Mouse (Mus musculus) liver, embryonic 11.5 days (tissue): ENCODE data around the gene Ogfr. TPM values are rescaled to one million over a fixed set of nuclear protein-coding genes. Genes with fewer than 3 reads are reported as not detected.

ENCODE experiments used
- ATAC-seq: fragments of 200-750 bp; cut with Nextera tagmentation; replicated peaks from 2 replicates; pipeline ENCODE4 v1.8.0; 2017; ENCODE audit warnings: moderate number of reproducible peaks, mild to moderate bottlenecking, moderate TSS enrichment, moderate library complexity; ENCODE audit not compliant: low FRiP score
- DNase-seq: peaks from one replicate; pipeline ENCODE4 v3.0.0-alpha.2; 2017; ENCODE audit warnings: low spot score
- H3K27ac ChIP-seq: fragments of 300-500 bp; sonication (generic); 2 replicates; pipeline ENCODE4 v1.5.1; 2014; ENCODE audit warnings: mild to moderate bottlenecking, low read depth, low read length, control low read depth
- H3K27me3 ChIP-seq: fragments of 300-500 bp; sonication (generic); replicated peaks from 2 replicates; pipeline ENCODE4 v1.6.1; 2014; ENCODE audit warnings: low read length, mixed read lengths; ENCODE audit not compliant: control insufficient read depth, insufficient read depth
- H3K36me3 ChIP-seq: fragments of 300-500 bp; sonication (generic); 2 replicates; pipeline ENCODE4 v1.6.1; 2014; ENCODE audit warnings: mild to moderate bottlenecking, low read length, moderate library complexity, mixed read lengths; ENCODE audit not compliant: control insufficient read depth, insufficient read depth
- H3K4me1 ChIP-seq: fragments of 300-500 bp; sonication (generic); replicated peaks from 2 replicates; pipeline ENCODE4 v1.6.1; 2014; ENCODE audit warnings: low read length, mixed read lengths; ENCODE audit not compliant: control insufficient read depth, insufficient read depth
- H3K4me2 ChIP-seq: fragments of 300-500 bp; sonication (generic); 2 replicates; pipeline ENCODE4 v1.6.1; 2014; ENCODE audit warnings: mild to moderate bottlenecking, control low read depth, moderate library complexity
- H3K4me3 ChIP-seq: fragments of 300-500 bp; sonication (generic); 2 replicates; pipeline ENCODE4 v1.5.1; 2014; ENCODE audit warnings: low read depth, low read length, control low read depth
- H3K9ac ChIP-seq: fragments of 300-500 bp; sonication (generic); 2 replicates; pipeline ENCODE4 v1.6.1; 2014; ENCODE audit warnings: low read depth, low read length, control low read depth
- H3K9me3 ChIP-seq: fragments of 300-500 bp; sonication (generic); 2 replicates; pipeline ENCODE4 v1.6.1; 2016; ENCODE audit warnings: low read length, inconsistent platforms, mixed read lengths; ENCODE audit not compliant: control insufficient read depth
- WGBS: fragments of 180-500 bp; shearing (Covaris S2); extraction: QIAGEN DNeasy Blood & Tissue Kit; methylation state at CpG from one replicate; pipeline ENCODE4 v1.1.7; 2014; 5-methylcytosine and 5-hydroxymethylcytosine counted together
- polyA plus RNA-seq: library from polyadenylated mRNA; unstranded; fragments of >200 nt; fragmentation: Nextera tagmentation; extraction: Ambion mirVana; gene quantifications from 2 replicates; pipeline ENCODE4 v1.2.1, GENCODE M21; 2014

The Ogfr gene
- polyA plus RNA-seq, 1 experiment from 2014 or later: 50.7 TPM

DNA sequence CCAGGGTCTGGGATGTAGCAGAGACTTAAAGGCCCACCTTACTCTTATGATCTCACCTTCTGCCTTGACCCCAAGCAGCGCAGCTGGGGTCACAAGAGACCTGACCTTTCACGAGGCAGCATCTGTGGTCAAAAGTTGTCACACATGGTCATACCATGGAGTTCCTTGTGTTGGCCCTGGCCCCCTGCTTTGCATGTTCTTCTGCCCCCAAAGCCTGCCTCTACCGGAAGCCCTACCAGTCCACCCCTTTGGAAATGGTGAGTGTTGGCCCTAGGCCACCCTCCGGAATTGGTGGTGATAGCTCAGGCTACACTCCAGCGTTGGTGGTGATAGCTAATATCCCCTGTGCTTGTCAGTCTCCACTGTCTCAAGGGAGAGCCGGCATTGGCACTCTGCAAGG is 25.7 kb upstream of the Ogfr start:
- WGBS: 63% methylated on average over 6 of the region's 6 CpGs
- no peaks in the 10 kb centered on the region for H3K27me3 ChIP-seq
- H3K36me3 ChIP-seq: no peaks in the 10 kb centered on the region
- H3K9me3 ChIP-seq: no peaks in the 10 kb centered on the region
- H3K4me1 ChIP-seq: no peaks in the 10 kb centered on the region
- H3K4me2 ChIP-seq: no peak overlapping the region
- H3K9ac ChIP-seq: no peak overlapping the region
- no peak for DNase-seq
- H3K27ac ChIP-seq: no peak overlapping the region
- H3K4me3 ChIP-seq: no peak overlapping the region
- ATAC-seq: no peak

DNA sequence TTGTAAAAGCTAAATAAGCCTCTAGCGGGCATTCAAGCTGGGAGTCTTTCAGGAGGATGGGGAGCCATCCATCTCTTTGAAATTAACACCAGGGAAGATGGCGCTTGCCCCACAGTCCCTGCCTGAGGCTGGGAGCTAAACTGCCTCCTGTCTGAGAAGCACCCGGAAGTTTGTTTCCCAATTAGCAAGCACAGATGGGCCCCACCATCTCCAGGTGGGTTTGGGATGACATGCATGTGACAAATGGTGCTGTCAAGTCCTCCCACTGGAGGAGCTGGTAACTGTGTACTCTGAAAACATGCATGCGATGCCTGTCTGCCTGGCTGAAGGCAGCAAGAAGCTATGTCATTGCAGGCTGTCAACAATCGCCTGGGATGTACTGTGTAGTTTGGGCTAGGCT is 25.2 kb upstream of the Ogfr start:
- no peaks in the 10 kb centered on the region for H3K9me3 ChIP-seq
- H3K9ac ChIP-seq: no peak overlapping the region
- no peak overlapping the region for H3K4me3 ChIP-seq
- no peaks in the 10 kb centered on the region for H3K27me3 ChIP-seq
- H3K27ac ChIP-seq: no peak overlapping the region
- H3K36me3 ChIP-seq: no peaks in the 10 kb centered on the region
- WGBS: 39% methylated on average over 5 of the region's 5 CpGs
- H3K4me2 ChIP-seq: no peak overlapping the region
- no peaks in the 10 kb centered on the region for H3K4me1 ChIP-seq
- ATAC-seq: no peak
- no peak for DNase-seq

DNA sequence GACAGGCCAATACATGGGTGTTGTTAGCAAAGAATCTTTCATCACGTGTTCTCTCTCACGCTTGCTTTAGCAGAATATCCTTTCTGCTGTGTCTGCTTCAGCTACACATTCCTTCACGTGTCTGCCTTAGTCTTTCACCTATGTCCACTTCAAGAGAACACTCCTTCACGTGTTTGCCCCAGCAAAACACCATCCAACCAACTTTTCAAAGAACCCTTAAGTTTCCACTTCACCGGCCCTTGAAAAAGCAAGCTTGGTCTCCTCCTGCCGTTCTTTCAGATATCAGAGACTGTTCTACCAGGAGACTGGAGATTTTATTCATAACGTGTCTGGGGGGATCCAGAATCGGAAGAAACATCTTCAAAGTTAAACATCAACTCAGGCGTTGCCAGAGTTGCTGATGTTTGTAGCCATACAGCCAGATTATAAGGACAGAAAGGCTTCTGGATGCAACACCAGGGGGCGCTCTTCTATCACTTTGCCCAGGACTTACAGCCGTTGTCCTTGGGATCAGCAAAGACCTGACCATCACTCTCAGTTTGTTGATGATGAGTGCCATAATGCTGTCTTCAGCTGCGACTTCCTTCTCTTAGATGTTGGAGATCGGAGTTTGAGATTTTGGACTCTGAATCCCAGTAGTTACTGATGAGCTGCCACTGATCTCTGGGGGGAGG is 22.7 kb upstream of the Ogfr start:
- Histone ChIP-seq H3K4me3 (no peak overlapping the region), H3K9me3 (no peaks in the 10 kb centered on the region), H3K4me2 (no peak overlapping the region), H3K36me3 (no peaks in the 10 kb centered on the region), H3K9ac (no peak overlapping the region), H3K27ac (no peak overlapping the region), H3K27me3 (0 out of 2 replicates have a peak, but pooled peaks cover 3% of the 10 kb centered on the region), H3K4me1 (0 out of 2 replicates have a peak, but pooled peaks cover 3% of the 10 kb centered on the region)
- 36% methylated on average over 13 of the region's 13 CpGs for WGBS
- ATAC-seq (no peak), DNase-seq (peak; percentile 55)

DNA sequence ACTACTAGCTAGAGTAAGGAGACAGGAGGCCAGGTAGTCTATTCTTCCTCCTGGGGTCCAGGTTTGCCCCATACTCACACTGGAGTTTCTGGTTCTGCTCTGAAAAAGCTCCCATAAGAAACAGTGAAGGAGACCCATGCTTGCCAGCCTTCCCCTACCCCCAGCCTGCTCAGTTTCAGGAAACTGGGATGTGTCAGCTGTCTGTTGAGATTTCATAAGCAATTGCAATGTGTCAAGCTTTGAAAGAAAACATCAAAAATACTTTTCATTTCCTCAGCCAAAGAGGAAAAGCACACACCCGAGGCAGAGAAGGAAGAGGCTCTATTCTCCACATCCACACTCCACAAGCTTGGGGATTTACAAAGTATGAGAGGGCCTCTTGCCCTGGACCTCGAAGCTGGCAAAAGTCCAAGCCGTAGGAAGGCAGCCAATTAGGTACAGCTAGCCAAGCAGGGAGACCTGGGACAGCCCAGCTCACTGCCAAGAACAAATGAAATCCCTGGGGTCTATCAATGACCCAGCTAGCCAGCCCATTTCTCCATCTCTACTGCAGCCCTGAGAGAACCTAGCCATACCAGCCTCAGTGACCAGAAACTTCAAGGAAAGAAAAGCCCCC is 19.9 kb upstream of the Ogfr start:
- H3K36me3 ChIP-seq: no peaks in the 10 kb centered on the region
- H3K27me3 ChIP-seq: 0 out of 2 replicates have a peak, but pooled peaks cover 3% of the 10 kb centered on the region
- H3K4me1 ChIP-seq: 0 out of 2 replicates have a peak, but pooled peaks cover 3% of the 10 kb centered on the region
- no peaks in the 10 kb centered on the region for H3K9me3 ChIP-seq
- ATAC-seq (no peak), DNase-seq (no peak)
- no peak overlapping the region for H3K9ac ChIP-seq
- no peak overlapping the region for H3K4me3 ChIP-seq
- no peak overlapping the region for H3K4me2 ChIP-seq
- H3K27ac ChIP-seq: no peak overlapping the region
- 37% methylated on average over 3 of the region's 3 CpGs for WGBS

DNA sequence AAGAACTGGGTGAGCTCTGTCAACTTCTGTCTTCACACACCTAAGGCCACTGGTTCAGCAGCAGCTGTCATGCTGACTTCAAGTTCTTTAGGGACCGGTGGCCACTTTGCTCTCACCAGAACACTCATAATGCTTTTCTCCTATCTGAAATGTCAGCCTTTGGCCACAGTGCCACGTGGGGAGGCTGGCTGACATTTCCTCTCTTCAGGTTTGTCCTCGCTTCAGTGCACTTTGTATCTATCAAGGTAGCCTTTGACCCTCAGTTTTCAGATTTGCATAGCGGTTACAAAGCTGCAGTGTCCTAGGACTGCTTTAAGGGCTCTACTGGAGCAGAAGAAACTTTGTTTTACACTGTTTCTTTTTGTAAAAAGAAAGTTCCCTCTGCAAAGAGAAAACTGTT is 12.6 kb upstream of the Ogfr start:
- ATAC-seq (no peak), DNase-seq (no peak)
- Histone ChIP-seq H3K27ac (no peak overlapping the region), H3K4me3 (no peak overlapping the region), H3K9me3 (no peaks in the 10 kb centered on the region), H3K9ac (no peak overlapping the region), H3K4me2 (no peak overlapping the region), H3K36me3 (no peaks in the 10 kb centered on the region), H3K4me1 (no peaks in the 10 kb centered on the region), H3K27me3 (no peaks in the 10 kb centered on the region)
- WGBS: 53% methylated on average over 4 of the region's 4 CpGs

DNA sequence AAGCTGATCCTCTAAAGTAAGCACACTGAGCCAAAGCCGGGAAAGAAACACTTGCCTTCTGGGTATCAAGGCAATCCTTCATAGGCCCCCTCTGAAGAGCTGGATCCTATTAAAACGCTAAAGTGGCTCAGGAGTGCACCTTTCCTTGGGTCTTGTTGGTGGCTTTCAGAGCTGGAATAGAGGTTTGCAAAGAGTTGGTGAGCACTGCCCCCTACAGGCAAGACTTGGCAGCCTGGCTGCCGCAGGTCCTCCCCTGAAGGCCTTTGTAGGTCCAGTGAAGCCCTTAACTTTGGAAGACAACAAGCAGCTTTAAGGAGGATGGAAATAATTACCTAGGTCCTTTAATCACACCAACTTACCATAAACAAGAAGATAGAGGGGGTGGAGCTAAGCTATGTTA is 10.4 kb upstream of the Ogfr start:
- H3K27me3 ChIP-seq: no peaks in the 10 kb centered on the region
- no peaks in the 10 kb centered on the region for H3K9me3 ChIP-seq
- WGBS: 8% methylated on average over 3 of the region's 3 CpGs
- H3K4me2 ChIP-seq: no peak overlapping the region
- no peak for ATAC-seq
- no peak overlapping the region for H3K4me3 ChIP-seq
- no peaks in the 10 kb centered on the region for H3K36me3 ChIP-seq
- no peak overlapping the region for H3K9ac ChIP-seq
- peak; percentile 63 for DNase-seq
- peaks cover 8% of the 10 kb centered on the region for H3K4me1 ChIP-seq
- no peak overlapping the region for H3K27ac ChIP-seq

DNA sequence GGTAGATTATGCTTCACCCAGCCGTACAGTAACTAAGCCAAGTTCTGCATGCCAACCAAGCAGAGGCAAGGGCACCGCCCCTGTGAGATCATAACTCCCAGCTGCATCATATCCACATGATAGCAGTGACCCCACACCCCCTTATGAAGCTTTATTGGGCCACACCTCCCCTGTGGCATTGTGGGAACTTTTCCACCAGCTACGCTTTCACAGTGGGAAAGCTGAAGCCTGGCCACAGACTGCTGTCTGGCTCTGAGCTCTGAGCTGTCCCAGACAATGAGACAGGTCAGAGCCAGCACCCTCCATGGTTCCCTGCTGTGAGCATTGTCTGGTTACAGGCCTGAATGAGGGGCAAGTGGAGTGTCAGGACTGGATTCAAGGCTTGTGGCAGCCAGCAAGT is 8.0 kb upstream of the Ogfr start, which contains the start of gene Mrgbp:
Gene Mrgbp, plus strand, starts transcription at position 303 of the 400 bp plus-strand sequence.
- Histone ChIP-seq H3K36me3 (peaks cover 12% of the 10 kb centered on the region), H3K4me1 (peaks cover 13% of the 10 kb centered on the region), H3K27me3 (no peaks in the 10 kb centered on the region), H3K9me3 (no peaks in the 10 kb centered on the region), H3K4me3 (no peak within 1 kb of the TSS), H3K4me2 (peak within 1 kb of the TSS; percentile 45), H3K9ac (no peak within 1 kb of the TSS; the same call in 1 of the 2 replicates), H3K27ac (no peak within 1 kb of the TSS)
- 75% methylated on average over 3 of the region's 3 CpGs for WGBS
- no peak for DNase-seq
- ATAC-seq: no peak

DNA sequence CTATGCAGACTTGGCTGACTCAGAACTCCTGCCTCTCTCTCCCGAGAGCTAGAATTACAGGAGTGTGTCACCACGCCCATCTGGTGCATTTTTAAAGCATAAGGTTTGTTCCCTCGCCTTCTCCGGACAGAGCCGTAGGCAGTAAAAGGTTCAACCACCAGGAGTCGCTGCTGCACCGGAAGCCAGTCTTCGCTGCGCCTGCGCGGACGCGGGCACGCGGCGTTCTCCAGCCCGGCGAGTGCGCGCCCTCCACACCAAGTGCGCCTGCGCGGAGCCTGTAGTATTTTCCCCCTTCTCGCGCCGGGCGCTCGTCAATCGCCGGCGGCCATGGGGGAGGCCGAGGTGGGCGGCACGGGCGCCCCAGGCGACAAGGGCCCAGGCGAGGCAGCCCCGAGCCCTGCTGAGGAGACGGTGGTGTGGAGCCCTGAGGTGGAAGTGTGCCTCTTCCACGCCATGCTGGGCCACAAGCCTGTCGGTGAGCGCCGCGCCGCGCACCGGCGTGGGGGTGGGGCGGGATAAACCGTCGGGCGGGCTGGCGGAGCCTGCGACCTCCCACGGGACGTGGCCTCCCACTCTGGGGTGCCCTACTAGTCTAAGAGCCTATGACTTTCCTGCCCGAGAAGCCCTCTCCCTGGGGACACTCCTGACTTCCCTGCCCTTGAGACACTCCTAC is 6.4 kb upstream of the Ogfr start:
- WGBS: under 1% methylated on average over 55 of the region's 57 CpGs
- Histone ChIP-seq H3K36me3 (peaks cover 12% of the 10 kb centered on the region), H3K4me3 (peak overlapping the region; percentile 78)

More for the DNA sequence above, 6.4 kb upstream of the Ogfr start:
- peak; percentile 96 for DNase-seq
- ATAC-seq: peak; percentile 86
- no peaks in the 10 kb centered on the region for H3K9me3 ChIP-seq
- H3K9ac ChIP-seq: peak overlapping the region; percentile 89
- peak overlapping the region; percentile 80 for H3K4me2 ChIP-seq
- H3K4me1 ChIP-seq: peaks cover 13% of the 10 kb centered on the region
- peak overlapping the region; percentile 76 for H3K27ac ChIP-seq
- no peaks in the 10 kb centered on the region for H3K27me3 ChIP-seq
